Mouse (Mus musculus) gonadal fat pad, adult 2 months (tissue): Measurements from ENCODE around the gene Morf4l1. TPM values are rescaled to one million over a fixed set of nuclear protein-coding genes. Genes with fewer than 3 reads are reported as not detected.
"Not testable (repeated sequence)": the region's sequence is repeated elsewhere in the genome, so short reads cannot be mapped to it uniquely, and the experiment has no call there.

Source experiments
- DNase-seq: peaks from one replicate; pipeline ENCODE4 v3.0.0-alpha.2; 2012; ENCODE audit warnings: low read depth
- polyA plus RNA-seq: library from polyadenylated mRNA; depleted of rRNA; stranded (reverse); fragments of >200 nt; gene quantifications from 2 replicates; pipeline ENCODE4 v1.2.3, GENCODE M21; 2012; rRNA removed

The Morf4l1 gene
- polyA plus RNA-seq, 1 experiment = 156 TPM

- no peak for DNase-seq
Observed at GRCm38 (mm10) chr9:90060574-90060875, 54.0 kb downstream of the Morf4l1 start.

- no peak for DNase-seq
Observed at GRCm38 (mm10) chr9:90059828-90060573, 54.6 kb downstream of the Morf4l1 start.

DNA sequence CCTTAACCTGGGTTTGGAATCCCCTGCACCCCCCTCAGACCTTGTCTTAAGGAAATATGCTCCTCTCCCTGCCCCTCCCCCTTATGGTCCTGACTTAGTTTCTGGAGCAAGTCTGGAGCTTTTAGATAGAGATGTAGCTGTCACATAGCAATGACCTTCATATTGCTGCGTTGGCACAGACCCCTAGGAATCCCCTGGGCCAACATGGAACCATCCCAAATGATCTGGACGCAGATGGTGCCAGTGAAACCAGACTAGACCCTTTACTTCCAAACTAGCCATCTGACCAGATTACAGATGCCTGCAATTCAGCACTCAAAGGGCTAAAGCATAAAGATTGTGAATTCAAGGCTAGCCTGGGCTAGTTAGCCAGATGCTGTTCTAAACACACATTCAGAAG is 57.9 kb downstream of the Morf4l1 start:
- DNase-seq = no peak

- DNase-seq = no peak
Observed at GRCm38 (mm10) chr9:90055911-90056310, 58.7 kb downstream of the Morf4l1 start.

DNA sequence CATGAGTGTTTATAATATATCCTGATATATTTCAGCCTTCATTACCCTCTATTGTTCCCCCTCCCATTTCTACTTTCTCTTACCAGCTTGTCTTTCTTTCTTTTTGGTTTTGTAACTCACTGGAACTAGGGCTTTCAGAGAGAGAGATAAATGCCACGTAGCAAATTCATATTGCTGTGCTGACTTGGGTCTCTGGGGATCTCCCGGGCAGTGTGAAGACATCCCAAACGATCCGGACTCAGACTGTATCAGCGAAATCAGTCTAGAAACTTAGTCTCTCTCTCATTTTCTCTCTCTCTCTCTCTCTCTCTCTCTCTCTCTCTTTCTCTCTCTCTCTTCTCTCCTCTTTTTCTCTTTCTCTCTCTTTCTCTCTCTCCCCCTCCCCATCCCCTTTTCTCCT is 59.2 kb downstream of the Morf4l1 start:
- DNase-seq = no peak

GRCm38 (mm10) chr9:90054371-90055145 is 60.0 kb downstream of the Morf4l1 start:
- no peak for DNase-seq

- DNase-seq = no peak
Observed at GRCm38 (mm10) chr9:90053852-90054251, 60.7 kb downstream of the Morf4l1 start, which contains the start of gene Ctsh. Gene Ctsh (plus strand): TSS chr9:90054152.

- DNase-seq = no peak
Observed at GRCm38 (mm10) chr9:90047937-90048627, 66.5 kb downstream of the Morf4l1 start.

GRCm38 (mm10) chr9:90045191-90045590 is 69.4 kb downstream of the Morf4l1 start:
- DNase-seq = no peak

- DNase-seq = not testable (repeated sequence)
Observed at GRCm38 (mm10) chr9:90042906-90043305, 71.7 kb downstream of the Morf4l1 start.

Other genes starting within 250 kb of the Morf4l1 start
- 22.8 and 25.7 TPM in 2 replicates for gene Rasgrf1, start 204.9 kb downstream of the Morf4l1 start, polyA plus RNA-seq
- 139 and 168 TPM in 2 replicates for gene Ctsh, start 60.6 kb downstream of the Morf4l1 start, polyA plus RNA-seq
- 5.1 and 6.7 TPM in 2 replicates for gene Adamts7, start 48.3 kb upstream of the Morf4l1 start, polyA plus RNA-seq
- gene Tbc1d2b, start 156.0 kb upstream of the Morf4l1 start, polyA plus RNA-seq = 24.6 and 27.9 TPM in 2 replicates